Mouse (Mus musculus) C2C12 (cell line): ENCODE measurements at regions not wholly inside any gene's neighbourhood (a gene's known extent, or its start where the extent isn't known, plus 50 kb on each side); places are given as distances from the start of the nearest gene placed in this dataset.
"Not testable (repeated sequence)": the region's sequence is repeated elsewhere in the genome, so short reads cannot be mapped to it uniquely, and the experiment has no call there.

Experiments used
- CTCF ChIP-seq: IDR thresholded peaks from one replicate; pipeline ENCODE4 v1.5.1; 2011; ENCODE audit not compliant: control insufficient read depth, insufficient read depth, insufficient read length
- FOSL1 ChIP-seq: IDR thresholded peaks from one replicate; pipeline ENCODE4 v1.8.0; 2011; ENCODE audit warnings: mild to moderate bottlenecking, low read length; ENCODE audit not compliant: poor library complexity, insufficient read depth, severe bottlenecking
- MAX ChIP-seq: IDR thresholded peaks from one replicate; pipeline ENCODE4 v1.6.1; 2011; ENCODE audit warnings: mild to moderate bottlenecking, control low read depth
- MYOD1 ChIP-seq: IDR thresholded peaks from one replicate; pipeline ENCODE4 v1.6.1; 2011; ENCODE audit warnings: low read depth; ENCODE audit not compliant: control insufficient read depth, insufficient read length
- MYOG ChIP-seq: IDR thresholded peaks from one replicate; pipeline ENCODE4 v1.6.1; 2011; ENCODE audit not compliant: control insufficient read depth, insufficient read length; ENCODE audit errors: extremely low read depth
- USF1 ChIP-seq: IDR thresholded peaks from one replicate; pipeline ENCODE4 v1.6.1; 2011; ENCODE audit warnings: low read depth, mild to moderate bottlenecking, control low read depth, moderate library complexity

- TF ChIP-seq MAX, CTCF, USF1, MYOG, MYOD1, FOSL1: not testable (repeated sequence)
These were observed 56.1 kb upstream of the Klf13 start for GRCm38 (mm10) chr7:63994769-63995168.
